Mouse (Mus musculus): ENCODE measurements around the gene Tbc1d24.

- TF ChIP-seq CTCF (IDR thresholded peaks at IDR 0.05; ENCODE audit: low read depth, low read length) (no peak), POLR2A (IDR thresholded peaks at IDR 0.05; ENCODE audit: extremely low read depth, insufficient read depth, low read length) (no peak)
Measured at GRCm38 (mm10) chr17:24203068-24203467, 2.3 kb downstream of the Tbc1d24 start.
